Mouse (Mus musculus) C2C12 (cell line): Measurements from ENCODE around the gene Gins2. TPM values are rescaled to one million over a fixed set of nuclear protein-coding genes. Genes with fewer than 3 reads are reported as not detected.
A peak's percentile ranks its signal among the peaks of the same experiment; 100 is the strongest.

Experiments
- H3K27me3 ChIP-seq: one replicate; pipeline ENCODE4 v1.6.1; 2011; ENCODE audit not compliant: control insufficient read depth, insufficient read depth, insufficient read length
- H3K36me3 ChIP-seq: one replicate; pipeline ENCODE4 v1.6.1; 2011; ENCODE audit not compliant: control insufficient read depth, insufficient read depth
- H3K4me3 ChIP-seq: one replicate; pipeline ENCODE4 v1.5.1; 2011; ENCODE audit warnings: mild to moderate bottlenecking, control low read depth; ENCODE audit not compliant: poor library complexity, insufficient read depth, severe bottlenecking
- H3K79me2 ChIP-seq: one replicate; pipeline ENCODE4 v1.6.1; 2011; ENCODE audit not compliant: control insufficient read depth, insufficient read depth
- H3K79me3 ChIP-seq: one replicate; pipeline ENCODE4 v1.6.1; 2011; ENCODE audit warnings: low read depth, control low read depth
- H3ac ChIP-seq: one replicate; pipeline ENCODE3; 2011; ENCODE audit warnings: low read depth; ENCODE audit not compliant: control insufficient read depth, insufficient read length
- CEBPB ChIP-seq: IDR thresholded peaks from one replicate; pipeline ENCODE4 v1.6.1; 2011; ENCODE audit warnings: low read depth, mild to moderate bottlenecking, control low read depth, moderate library complexity
- CTCF ChIP-seq: IDR thresholded peaks from one replicate; pipeline ENCODE4 v1.5.1; 2011; ENCODE audit not compliant: control insufficient read depth, insufficient read depth, insufficient read length
- FOSL1 ChIP-seq: IDR thresholded peaks from one replicate; pipeline ENCODE4 v1.8.0; 2011; ENCODE audit warnings: mild to moderate bottlenecking, low read length; ENCODE audit not compliant: poor library complexity, insufficient read depth, severe bottlenecking
- MAX ChIP-seq: IDR thresholded peaks from one replicate; pipeline ENCODE4 v1.6.1; 2011; ENCODE audit warnings: mild to moderate bottlenecking, control low read depth
- MYOD1 ChIP-seq: IDR thresholded peaks from one replicate; pipeline ENCODE4 v1.6.1; 2011; ENCODE audit warnings: low read depth; ENCODE audit not compliant: control insufficient read depth, insufficient read length
- MYOG ChIP-seq: IDR thresholded peaks from one replicate; pipeline ENCODE4 v1.6.1; 2011; ENCODE audit not compliant: control insufficient read depth, insufficient read length; ENCODE audit errors: extremely low read depth
- USF1 ChIP-seq: IDR thresholded peaks from one replicate; pipeline ENCODE4 v1.6.1; 2011; ENCODE audit warnings: low read depth, mild to moderate bottlenecking, control low read depth, moderate library complexity
- polyA plus RNA-seq: library from polyadenylated mRNA; unstranded; fragments of >200 nt; fragmentation: generic; extraction: Trizol; gene quantifications from one replicate; pipeline ENCODE4 v1.2.1, GENCODE M21; 2012; ENCODE audit warnings: missing spikeins

The Gins2 gene
- polyA plus RNA-seq, 1 experiment, result 69.8 TPM

GRCm38 (mm10) chr8:120561539-120562435, 27.3 kb downstream of the Gins2 start:
- TF ChIP-seq CTCF (peak; percentile 55), MYOG (no peak)
- H3K27me3 ChIP-seq, result no peaks in the 10 kb centered on the region
- H3K4me3 ChIP-seq, result no peak overlapping the region
- H3K79me3 ChIP-seq, result no peaks in the 10 kb centered on the region
- H3ac ChIP-seq, result no peak overlapping the region
- H3K79me2 ChIP-seq, result peaks cover 26% of the 10 kb centered on the region
- peaks cover 6% of the 10 kb centered on the region for H3K36me3 ChIP-seq

GRCm38 (mm10) chr8:120560535-120560934, 28.6 kb downstream of the Gins2 start:
- Histone ChIP-seq H3K36me3 (no peaks in the 10 kb centered on the region), H3K27me3 (no peaks in the 10 kb centered on the region), H3K4me3 (no peak overlapping the region), H3K79me3 (no peaks in the 10 kb centered on the region), H3K79me2 (peaks cover 31% of the 10 kb centered on the region), H3ac (no peak overlapping the region)
- TF ChIP-seq CTCF (no peak), MYOG (no peak), FOSL1 (no peak), MYOD1 (no peak), CEBPB (no peak), MAX (no peak)

- H3K4me3 ChIP-seq, result no peak overlapping the region
- H3K79me2 ChIP-seq, result peaks cover 31% of the 10 kb centered on the region
- no peak overlapping the region for H3ac ChIP-seq
- H3K27me3 ChIP-seq, result no peaks in the 10 kb centered on the region
- peaks cover 3% of the 10 kb centered on the region for H3K36me3 ChIP-seq
- TF ChIP-seq MYOG (no peak), CEBPB (no peak), FOSL1 (no peak), MAX (no peak), MYOD1 (no peak), USF1 (no peak), CTCF (no peak)
- no peaks in the 10 kb centered on the region for H3K79me3 ChIP-seq
These were observed 29.4 kb downstream of the Gins2 start for GRCm38 (mm10) chr8:120559654-120560053.

- H3K36me3 ChIP-seq, result peaks cover 6% of the 10 kb centered on the region
- no peaks in the 10 kb centered on the region for H3K79me3 ChIP-seq
- no peak overlapping the region for H3ac ChIP-seq
- TF ChIP-seq MAX (no peak), MYOG (no peak), CEBPB (no peak), USF1 (no peak), MYOD1 (no peak), FOSL1 (no peak), CTCF (no peak)
- peaks cover 31% of the 10 kb centered on the region for H3K79me2 ChIP-seq
- no peak overlapping the region for H3K4me3 ChIP-seq
- H3K27me3 ChIP-seq, result no peaks in the 10 kb centered on the region
These were observed 30.9 kb downstream of the Gins2 start for GRCm38 (mm10) chr8:120558162-120558561.

GRCm38 (mm10) chr8:120557170-120557965, 31.7 kb downstream of the Gins2 start:
- no peak for TF ChIP-seq FOSL1
- Histone ChIP-seq H3K4me3 (no peak overlapping the region), H3K36me3 (peaks cover 6% of the 10 kb centered on the region), H3K27me3 (no peaks in the 10 kb centered on the region), H3K79me3 (peaks cover 2% of the 10 kb centered on the region), H3K79me2 (peaks cover 38% of the 10 kb centered on the region), H3ac (no peak overlapping the region)
